Mouse (Mus musculus): Measurements from ENCODE around the gene Ticam1.

DNA sequence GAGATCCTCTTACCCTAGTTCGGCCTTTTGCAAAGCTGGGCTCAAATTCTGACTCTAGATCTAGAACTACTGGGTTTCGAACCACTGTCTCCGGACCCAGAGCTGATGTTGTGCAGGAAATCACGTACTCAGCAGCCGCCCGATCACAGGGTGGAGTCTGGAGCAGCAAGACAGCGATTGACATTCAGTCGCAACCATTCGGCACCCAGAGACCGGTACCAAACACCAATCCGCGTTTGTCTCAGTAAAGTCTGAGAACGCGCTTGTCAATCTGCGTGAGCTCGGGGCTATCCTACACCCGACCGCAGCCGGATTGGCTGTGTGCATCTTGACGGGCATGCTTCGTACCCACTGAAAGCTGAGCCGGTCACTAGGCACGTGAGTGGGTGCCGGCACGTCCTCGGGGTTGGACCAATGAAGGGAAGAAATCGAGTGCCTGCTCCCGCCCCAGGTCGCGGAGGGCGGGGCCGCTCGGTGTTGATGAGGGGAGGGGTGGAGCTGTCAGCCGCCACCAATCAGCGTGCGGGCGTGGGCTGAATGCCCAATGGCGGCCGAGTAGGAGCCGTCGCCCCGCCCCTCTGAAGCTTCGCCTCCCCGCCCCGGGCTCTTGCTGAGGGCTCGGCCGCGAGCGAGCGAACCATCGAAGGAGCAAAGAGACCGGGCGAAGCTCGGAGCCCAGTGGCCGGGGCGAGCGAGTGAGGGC, 49.0 kb upstream of the Ticam1 start, which contains the start of gene Kdm4b:
- TF ChIP-seq POLR2A (IDR thresholded peaks at IDR 0.05; ENCODE audit: borderline replicate concordance, insufficient read depth, low read length) (peak; percentile 66), CTCF (IDR thresholded peaks at IDR 0.05; ENCODE audit: borderline replicate concordance, insufficient read depth, low read depth, low read length) (no peak)

Measured in cerebellum, adult 2 months (tissue).